Mouse (Mus musculus) liver, embryonic 16.5 days (tissue): ENCODE results near the gene Dusp11. TPM values are rescaled to one million over a fixed set of nuclear protein-coding genes. Genes with fewer than 3 reads are reported as not detected.
"Not testable (repeated sequence)": the region's sequence is repeated elsewhere in the genome, so short reads cannot be mapped to it uniquely, and the experiment has no call there.

Source experiments
- ATAC-seq: fragments of 200-750 bp; cut with Nextera tagmentation; 2 replicates; pipeline ENCODE4 v1.8.0; 2017; ENCODE audit warnings: low read depth, mild to moderate bottlenecking, moderate number of reproducible peaks, moderate library complexity
- H3K27ac ChIP-seq: fragments of 300-500 bp; sonication (generic); 2 replicates; pipeline ENCODE4 v1.5.1; 2014; ENCODE audit warnings: mild to moderate bottlenecking, low read length
- H3K27me3 ChIP-seq: fragments of 300-500 bp; sonication (generic); 2 replicates; pipeline ENCODE4 v1.6.1; 2014; ENCODE audit warnings: low read depth, low read length, mixed read lengths; ENCODE audit not compliant: control insufficient read depth, insufficient read depth
- H3K36me3 ChIP-seq: fragments of 300-500 bp; sonication (generic); 2 replicates; pipeline ENCODE4 v1.6.1; 2014; ENCODE audit warnings: mild to moderate bottlenecking; ENCODE audit not compliant: control insufficient read depth, insufficient read depth
- H3K4me1 ChIP-seq: fragments of 300-500 bp; sonication (generic); 2 replicates; pipeline ENCODE4 v1.6.1; 2014; ENCODE audit warnings: low read depth, low read length, mixed read lengths; ENCODE audit not compliant: control insufficient read depth
- H3K4me2 ChIP-seq: fragments of 300-500 bp; sonication (generic); 2 replicates; pipeline ENCODE4 v1.6.1; 2014; ENCODE audit warnings: low read depth, low read length, mixed read lengths
- H3K4me3 ChIP-seq: fragments of 300-500 bp; sonication (generic); 2 replicates; pipeline ENCODE4 v1.5.1; 2014; ENCODE audit warnings: low read depth, mild to moderate bottlenecking, low read length
- H3K9ac ChIP-seq: fragments of 300-500 bp; sonication (generic); 2 replicates; pipeline ENCODE4 v1.6.1; 2014; ENCODE audit warnings: low read depth, low read length
- H3K9me3 ChIP-seq: fragments of 300-500 bp; sonication (generic); replicated peaks from 2 replicates; pipeline ENCODE4 v1.6.1; 2016; ENCODE audit warnings: low read length; ENCODE audit not compliant: control insufficient read depth
- WGBS: fragments of 180-500 bp; shearing (Covaris S2); extraction: QIAGEN DNeasy Blood & Tissue Kit; methylation state at CpG from one replicate; pipeline ENCODE4 v1.1.7; 2014; ENCODE audit not compliant: insufficient replicate concordance; 5-methylcytosine and 5-hydroxymethylcytosine counted together
- polyA plus RNA-seq: library from polyadenylated mRNA; unstranded; fragments of >200 nt; fragmentation: Nextera tagmentation; extraction: Ambion mirVana; gene quantifications from 2 replicates; pipeline ENCODE4 v1.2.1, GENCODE M21; 2015

Dusp11 gene
- polyA plus RNA-seq, 1 experiment from 2014 or later = 20.7 TPM

GRCm38 (mm10) chr6:85976242-85976641, 14.8 kb upstream of the Dusp11 start:
- Histone ChIP-seq H3K36me3 (no peaks in the 10 kb centered on the region), H3K9me3 (no peaks in the 10 kb centered on the region), H3K9ac (no peak overlapping the region), H3K27ac (no peak overlapping the region), H3K4me3 (no peak overlapping the region), H3K4me1 (no peaks in the 10 kb centered on the region), H3K27me3 (no peaks in the 10 kb centered on the region), H3K4me2 (no peak overlapping the region)
- ATAC-seq = no peak
- WGBS = 69% methylated on average over 5 of the region's 5 CpGs

GRCm38 (mm10) chr6:85975761-85976160, 14.3 kb upstream of the Dusp11 start:
- 58% methylated on average over 1 of the region's 1 CpGs for WGBS
- H3K4me2 ChIP-seq = no peak overlapping the region
- no peak for ATAC-seq
- H3K4me3 ChIP-seq = no peak overlapping the region
- H3K36me3 ChIP-seq = no peaks in the 10 kb centered on the region
- H3K9ac ChIP-seq = no peak overlapping the region
- no peak overlapping the region for H3K27ac ChIP-seq
- no peaks in the 10 kb centered on the region for H3K9me3 ChIP-seq
- no peaks in the 10 kb centered on the region for H3K4me1 ChIP-seq
- H3K27me3 ChIP-seq = no peaks in the 10 kb centered on the region

GRCm38 (mm10) chr6:85974941-85975617, 13.6 kb upstream of the Dusp11 start:
- H3K4me3 ChIP-seq = no peak overlapping the region
- ATAC-seq = no peak
- 31% methylated on average over 10 of the region's 10 CpGs for WGBS
- H3K27me3 ChIP-seq = no peaks in the 10 kb centered on the region
- no peak overlapping the region for H3K4me2 ChIP-seq
- H3K4me1 ChIP-seq = no peaks in the 10 kb centered on the region
- H3K9ac ChIP-seq = no peak overlapping the region
- H3K9me3 ChIP-seq = no peaks in the 10 kb centered on the region
- no peaks in the 10 kb centered on the region for H3K36me3 ChIP-seq
- no peak overlapping the region for H3K27ac ChIP-seq

- Histone ChIP-seq H3K4me1 (no peaks in the 10 kb centered on the region), H3K27me3 (no peaks in the 10 kb centered on the region), H3K9ac (no peak overlapping the region), H3K36me3 (no peaks in the 10 kb centered on the region), H3K9me3 (no peaks in the 10 kb centered on the region), H3K4me3 (no peak overlapping the region), H3K4me2 (no peak overlapping the region), H3K27ac (no peak overlapping the region)
- WGBS = 66% methylated on average over 3 of the region's 3 CpGs
- no peak for ATAC-seq
Measured at GRCm38 (mm10) chr6:85973336-85973735, 11.9 kb upstream of the Dusp11 start.

GRCm38 (mm10) chr6:85972699-85973098, 11.2 kb upstream of the Dusp11 start:
- Histone ChIP-seq H3K36me3 (no peaks in the 10 kb centered on the region), H3K4me3 (no peak overlapping the region), H3K9me3 (no peaks in the 10 kb centered on the region), H3K4me1 (no peaks in the 10 kb centered on the region), H3K27me3 (no peaks in the 10 kb centered on the region), H3K9ac (no peak overlapping the region), H3K27ac (no peak overlapping the region), H3K4me2 (no peak overlapping the region)
- WGBS = 57% methylated on average over 3 of the region's 3 CpGs
- no peak for ATAC-seq

GRCm38 (mm10) chr6:85969889-85970288, 8.4 kb upstream of the Dusp11 start:
- H3K4me1 ChIP-seq = peaks cover 4% of the 10 kb centered on the region
- WGBS = 34% methylated on average over 2 of the region's 2 CpGs
- H3K4me2 ChIP-seq = no peak overlapping the region
- no peak overlapping the region for H3K27ac ChIP-seq
- no peaks in the 10 kb centered on the region for H3K36me3 ChIP-seq
- no peak for ATAC-seq
- no peaks in the 10 kb centered on the region for H3K27me3 ChIP-seq
- H3K9me3 ChIP-seq = no peaks in the 10 kb centered on the region
- no peak overlapping the region for H3K4me3 ChIP-seq
- no peak overlapping the region for H3K9ac ChIP-seq

GRCm38 (mm10) chr6:85966686-85967085, 5.2 kb upstream of the Dusp11 start:
- no peak overlapping the region for H3K4me3 ChIP-seq
- ATAC-seq = no peak
- H3K27ac ChIP-seq = no peak overlapping the region
- H3K9ac ChIP-seq = no peak overlapping the region
- no peaks in the 10 kb centered on the region for H3K9me3 ChIP-seq
- H3K4me2 ChIP-seq = no peak overlapping the region
- no peaks in the 10 kb centered on the region for H3K27me3 ChIP-seq
- H3K36me3 ChIP-seq = no peaks in the 10 kb centered on the region
- 47% methylated on average over 4 of the region's 4 CpGs for WGBS
- H3K4me1 ChIP-seq = peaks cover 4% of the 10 kb centered on the region

GRCm38 (mm10) chr6:85966081-85966480, 4.6 kb upstream of the Dusp11 start:
- 50% methylated on average over 4 of the region's 6 CpGs for WGBS
- H3K4me2 ChIP-seq, H3K4me3 ChIP-seq, ATAC-seq, H3K27me3 ChIP-seq, H3K9me3 ChIP-seq, H3K4me1 ChIP-seq, H3K9ac ChIP-seq, H3K36me3 ChIP-seq, H3K27ac ChIP-seq: not testable (repeated sequence)

- Histone ChIP-seq H3K4me2 (no peak overlapping the region), H3K36me3 (peaks cover 24% of the 10 kb centered on the region), H3K4me3 (no peak overlapping the region), H3K27me3 (no peaks in the 10 kb centered on the region), H3K4me1 (peaks cover 8% of the 10 kb centered on the region), H3K9me3 (no peaks in the 10 kb centered on the region), H3K27ac (no peak overlapping the region), H3K9ac (no peak overlapping the region)
- WGBS = 84% methylated on average over 3 of the region's 3 CpGs
- ATAC-seq = no peak
Measured at GRCm38 (mm10) chr6:85957581-85957980, 3.9 kb downstream of the Dusp11 start.
